ENCODE assay signal across 17 mouse cellular contexts in genomic region chr7:75595268-75595667, GRCm38 (mm10).
DNase-seq lines count a peak whose midpoint lies in the region; ATAC-seq and TF ChIP-seq lines count a peak whose summit lies in the region.
"Had no signal": no experiment of that assay in that cellular context is flagged by ENCODE, and none has a peak within 500 bp of the region (broad histone marks: within the 10 kb centered on the region; RNA-seq: fewer than 3 reads in every experiment).

No protein-coding gene starts in this region.

- H3K27ac ChIP-seq in lung, embryonic 16.5 days (ENCODE audit: low read length), result peak overlapping the region; percentile 33
- peak overlapping the region; percentile 75 for H3K27ac ChIP-seq in MEL (ENCODE audit: control insufficient read depth, low read depth, low read length)
- H3K27ac ChIP-seq: forebrain, embryonic 13.5 days; hindbrain, embryonic 15.5 days; kidney, embryonic 15.5 days; limb, embryonic 13.5 days had no signal

- H3K79me2 ChIP-seq in MEL (ENCODE audit: control insufficient read depth, insufficient read depth, low read length, poor library complexity), result no peaks in the 10 kb centered on the region

- TF ChIP-seq POLR2A in MEL (IDR thresholded peaks at IDR 0.05; ENCODE audit: control insufficient read depth in 1 of 2, insufficient read depth in 1 of 2, low read depth in 1 of 2, low read length in 2 of 2, poor library complexity in 1 of 2), result no peak

- no peak for TF ChIP-seq EP300 in MEL (IDR thresholded peaks at IDR 0.05; ENCODE audit: low read depth in 1 of 2, low read length in 2 of 2)

- H3K4me3 ChIP-seq in lung, embryonic 16.5 days (ENCODE audit: low read length), result no peak overlapping the region
- peak overlapping the region in 1 of 2 experiments; percentile 6; a peak in 1 of 4 replicates for H3K4me3 ChIP-seq in MEL (ENCODE audit: control insufficient read depth in 1 of 2, insufficient read depth in 1 of 2, low read depth in 2 of 2, low read length in 2 of 2)
- H3K4me3 ChIP-seq: forebrain, embryonic 13.5 days; hindbrain, embryonic 15.5 days; kidney, embryonic 15.5 days; limb, embryonic 13.5 days had no signal

- no peaks in the 10 kb centered on the region for H3K36me3 ChIP-seq in lung, embryonic 16.5 days (ENCODE audit: control insufficient read depth, insufficient read depth, low read length)
- H3K36me3 ChIP-seq in MEL (ENCODE audit: control insufficient read depth in 1 of 2, insufficient read depth in 2 of 2, low read length in 2 of 2), result peaks cover 0 to 18% of the 10 kb centered on the region in 2 experiments; a peak in 3 of 4 replicates
- H3K36me3 ChIP-seq: G1E; hindbrain, embryonic 15.5 days; limb, embryonic 13.5 days had no signal

- no peak for TF ChIP-seq CTCF in MEL (IDR thresholded peaks at IDR 0.05 in 2 of 3, conservative IDR thresholded peaks at IDR 0.05 in 1 of 3; ENCODE audit: control insufficient read depth in 1 of 3, insufficient read depth in 1 of 3, low read depth in 2 of 3, low read length in 3 of 3, poor library complexity in 1 of 3, severe bottlenecking in 1 of 3)

- no peaks in the 10 kb centered on the region for H3K27me3 ChIP-seq in lung, embryonic 16.5 days (ENCODE audit: control insufficient read depth, insufficient read depth, low read depth, low read length)
- H3K27me3 ChIP-seq in MEL (ENCODE audit: control insufficient read depth in 1 of 2, insufficient read depth in 2 of 2, low read length in 2 of 2), result no peaks in the 10 kb centered on the region
- H3K27me3 ChIP-seq: forebrain, embryonic 13.5 days; hindbrain, embryonic 15.5 days; kidney, embryonic 15.5 days; limb, embryonic 13.5 days had no signal

- peaks cover 18% of the 10 kb centered on the region for H3K4me1 ChIP-seq in lung, embryonic 16.5 days (replicated peaks; ENCODE audit: control insufficient read depth, insufficient read depth, low read length)
- H3K4me1 ChIP-seq in MEL (ENCODE audit: control insufficient read depth in 1 of 2, insufficient read depth in 2 of 2, low read length in 2 of 2), result peaks cover 3 to 25% of the 10 kb centered on the region in 2 experiments; a peak in 3 of 4 replicates
- H3K4me1 ChIP-seq: forebrain, embryonic 13.5 days; hindbrain, embryonic 15.5 days; kidney, embryonic 15.5 days had no signal

- H3K9ac ChIP-seq in lung, embryonic 16.5 days (ENCODE audit: low read length), result no peak overlapping the region
- peak overlapping the region; percentile 29 for H3K9ac ChIP-seq in MEL (ENCODE audit: control insufficient read depth, low read depth, low read length, poor library complexity, severe bottlenecking)
- H3K9ac ChIP-seq: forebrain, embryonic 13.5 days; hindbrain, embryonic 15.5 days; kidney, embryonic 15.5 days; limb, embryonic 13.5 days had no signal

- DNase-seq in lung, postnatal 36 days, result no peak
- DNase-seq in MEL (ENCODE audit: low read depth, low spot score), result peak; percentile 68
- DNase-seq in induced T-regulatory cell, adult 2 months (ENCODE audit: low read depth), result peak; percentile 47
- DNase-seq in urinary bladder, postnatal 25 days (ENCODE audit: low spot score), result no peak
- DNase-seq in thymus, postnatal 36 days, result no peak
- DNase-seq in cerebellum, postnatal 4 days (ENCODE audit: low spot score in 2 of 2), result no peak
- DNase-seq: cerebellum, adult 2 months; cerebellum, postnatal 36 days; thymus, postnatal 4 days had no signal

- no peak for TF ChIP-seq RAD21 in MEL (IDR thresholded peaks at IDR 0.05; ENCODE audit: low read depth, low read length)

- ATAC-seq in lung, embryonic 16.5 days (ENCODE audit: low read depth), result no peak
- peak; percentile 30 for ATAC-seq in megakaryocyte-erythroid progenitor cell, adult 5-6 weeks (replicated peaks; ENCODE audit: low FRiP score, low TSS enrichment, poor library complexity, severe bottlenecking)
- ATAC-seq: forebrain, embryonic 13.5 days; intestine, postnatal 0 days had no signal

- H3K9me3 ChIP-seq in lung, embryonic 16.5 days (ENCODE audit: control insufficient read depth, low read length), result no peaks in the 10 kb centered on the region
- no peaks in the 10 kb centered on the region for H3K9me3 ChIP-seq in MEL (replicated peaks; ENCODE audit: insufficient read depth, low read length)
- H3K9me3 ChIP-seq: forebrain, embryonic 13.5 days; G1E; hindbrain, embryonic 15.5 days; kidney, embryonic 15.5 days; limb, embryonic 13.5 days had no signal

- no peak overlapping the region for H3K4me2 ChIP-seq in lung, embryonic 16.5 days (ENCODE audit: low read depth, low read length)
- H3K4me2 ChIP-seq: forebrain, embryonic 13.5 days; hindbrain, embryonic 15.5 days; kidney, embryonic 15.5 days; limb, embryonic 13.5 days had no signal

TF ChIP-seq in MEL, 35 proteins besides CTCF, POLR2A, EP300 and RAD21:
- TF ChIP-seq MAX (IDR thresholded peaks at IDR 0.05; ENCODE audit: low read length), result no peak
- peak; percentile 72; the same call in 1 of the 2 replicates for TF ChIP-seq ELF1 (IDR thresholded peaks at IDR 0.05; ENCODE audit: low read depth, low read length)
- TF ChIP-seq GATA1 (IDR thresholded peaks at IDR 0.05; ENCODE audit: low read depth, low read length), result 0 out of 2 replicates have a peak, but pooled peaks have one; percentile 4
- TF ChIP-seq UBTF (IDR thresholded peaks at IDR 0.05; ENCODE audit: borderline replicate concordance, insufficient read depth, low read depth, low read length), result no peak
- TF ChIP-seq CHD1 (IDR thresholded peaks at IDR 0.05; ENCODE audit: low read depth, low read length), result no peak

Comparison
In these comparisons a context has a peak if more than half of its experiments do, and no peak if none do; other contexts are left out.
1. DNase-seq: peak in MEL (single experiment) and induced T-regulatory cell, adult 2 months (single experiment); none in lung, postnatal 36 days (single experiment), urinary bladder, postnatal 25 days (single experiment), thymus, postnatal 36 days (0 of 2) and cerebellum, postnatal 4 days (0 of 2).